Mouse (Mus musculus) neural tube, embryonic 10.5 days (tissue): Measurements from ENCODE around the gene Cdc7.
"Not testable (repeated sequence)": the region's sequence is repeated elsewhere in the genome, so short reads cannot be mapped to it uniquely, and the experiment has no call there.

Experiments used
- DNase-seq: peaks from one replicate; pipeline ENCODE4 v3.0.0-alpha.2; 2017; ENCODE audit warnings: low spot score; ENCODE audit errors: extremely low spot score

Gene Cdc7

GRCm38 (mm10) chr5:106963584-106964512 lies at the start of gene Cdc7:
TSS of gene Cdc7 (plus strand) at chr5:106964322.
- DNase-seq: peak; percentile 98

- no peak for DNase-seq
These were observed 44.8 kb upstream of the Cdc7 start for GRCm38 (mm10) chr5:106919315-106919714.

GRCm38 (mm10) chr5:106925488-106926368 lies 38.4 kb upstream of the Cdc7 start, which contains the start of gene Hfm1:
TSS of gene Hfm1 (minus strand) at chr5:106926321.
- peak; percentile 78 for DNase-seq

- DNase-seq: no peak
These were observed 37.8 kb upstream of the Cdc7 start for GRCm38 (mm10) chr5:106926369-106926686.

- DNase-seq: no peak
These were observed 36.1 kb upstream of the Cdc7 start for GRCm38 (mm10) chr5:106927996-106928395.

GRCm38 (mm10) chr5:106946342-106946741 lies 17.8 kb upstream of the Cdc7 start:
- no peak for DNase-seq

GRCm38 (mm10) chr5:106948683-106949082 lies 15.4 kb upstream of the Cdc7 start:
- no peak for DNase-seq

- no peak for DNase-seq
These were observed 7.7 kb upstream of the Cdc7 start for GRCm38 (mm10) chr5:106956467-106956866.

GRCm38 (mm10) chr5:106959031-106959430 lies 5.1 kb upstream of the Cdc7 start:
- DNase-seq: no peak

- no peak for DNase-seq
These were observed 3.7 kb upstream of the Cdc7 start for GRCm38 (mm10) chr5:106960451-106960850.

GRCm38 (mm10) chr5:106964513-106965014 lies 442 bp downstream of the Cdc7 start:
- no peak for DNase-seq

GRCm38 (mm10) chr5:106966443-106966842 lies 2.3 kb downstream of the Cdc7 start:
- no peak for DNase-seq

GRCm38 (mm10) chr5:106967578-106967977 lies 3.5 kb downstream of the Cdc7 start:
- DNase-seq: no peak

- DNase-seq: no peak
These were observed 9.8 kb downstream of the Cdc7 start for GRCm38 (mm10) chr5:106973883-106974282.

GRCm38 (mm10) chr5:106979156-106979555 lies 15.0 kb downstream of the Cdc7 start:
- no peak for DNase-seq

- DNase-seq: no peak
These were observed 18.3 kb downstream of the Cdc7 start for GRCm38 (mm10) chr5:106982298-106982952.

GRCm38 (mm10) chr5:106984934-106985333 lies 20.8 kb downstream of the Cdc7 start:
- DNase-seq: not testable (repeated sequence)

- no peak for DNase-seq
These were observed 21.5 kb downstream of the Cdc7 start for GRCm38 (mm10) chr5:106985594-106985993.

GRCm38 (mm10) chr5:106989181-106989580 lies 25.1 kb downstream of the Cdc7 start:
- no peak for DNase-seq

GRCm38 (mm10) chr5:106989786-106990185 lies 25.7 kb downstream of the Cdc7 start:
- DNase-seq: no peak

- peak; percentile 68 for DNase-seq
These were observed 26.6 kb downstream of the Cdc7 start for GRCm38 (mm10) chr5:106990639-106991299.
